In genomic region chr1:193230935-193231334, GRCm38 (mm10) we compare ENCODE assay signal across 21 mouse cellular contexts. TPM values are rescaled to one million over a fixed set of nuclear protein-coding genes. Genes with fewer than 3 reads are reported as not detected.
DNase-seq lines count a peak whose midpoint lies in the region; ATAC-seq and TF ChIP-seq lines count a peak whose summit lies in the region.
"Had no signal": no experiment of that assay in that cellular context is flagged by ENCODE, and none has a peak within 500 bp of the region (broad histone marks: within the 10 kb centered on the region; RNA-seq: fewer than 3 reads in every experiment).

No protein-coding gene starts in this region.

- no peak overlapping the region for H3K4me3 ChIP-seq in kidney, embryonic 14.5 days (ENCODE audit: low read length)
- no peak overlapping the region for H3K4me3 ChIP-seq in lung, postnatal 0 days (ENCODE audit: low read depth, low read length)
- H3K4me3 ChIP-seq: heart, embryonic 13.5 days; hindbrain, embryonic 10.5 days; midbrain, embryonic 15.5 days; neural tube, embryonic 13.5 days had no signal

- TF ChIP-seq EP300 in lung, postnatal 0 days (IDR thresholded peaks at IDR 0.05), result peak; percentile 56; the same call in 1 of the 2 replicates

- no peaks in the 10 kb centered on the region for H3K36me3 ChIP-seq in kidney, embryonic 14.5 days (ENCODE audit: control insufficient read depth, insufficient read depth, low read length)
- H3K36me3 ChIP-seq in lung, postnatal 0 days (ENCODE audit: insufficient read depth, low read length), result no peaks in the 10 kb centered on the region
- H3K36me3 ChIP-seq: heart, embryonic 13.5 days; hindbrain, embryonic 10.5 days; midbrain, embryonic 15.5 days; neural tube, embryonic 13.5 days had no signal

- H3K27me3 ChIP-seq in kidney, embryonic 14.5 days (ENCODE audit: control insufficient read depth, insufficient read depth, low read length), result no peaks in the 10 kb centered on the region
- H3K27me3 ChIP-seq in lung, postnatal 0 days (replicated peaks; ENCODE audit: insufficient read depth, low read length), result no peaks in the 10 kb centered on the region
- H3K27me3 ChIP-seq: heart, embryonic 13.5 days; midbrain, embryonic 15.5 days; neural tube, embryonic 13.5 days; Patski had no signal

- 0 out of 2 replicates have a peak, but pooled peaks have one; percentile 18 for ATAC-seq in kidney, embryonic 14.5 days (ENCODE audit: low FRiP score, low TSS enrichment)
- peak; percentile 68 for ATAC-seq in lung, postnatal 0 days
- peak; percentile 93 for ATAC-seq in common myeloid progenitor, adult 5-6 weeks (replicated peaks; ENCODE audit: low read depth, poor library complexity, severe bottlenecking)
- ATAC-seq in megakaryocyte-erythroid progenitor cell, adult 5-6 weeks (replicated peaks; ENCODE audit: low FRiP score, low TSS enrichment, poor library complexity, severe bottlenecking), result peak; percentile 52; the same call in 1 of the 2 replicates
- ATAC-seq: forebrain, embryonic 16.5 days; midbrain, embryonic 15.5 days; Patski had no signal

- DNase-seq in kidney, adult 8-10 months, result no peak
- peak; percentile 22 for DNase-seq in lung, postnatal 0 days (ENCODE audit: low spot score)
- DNase-seq in lung, adult 18-20 months, result no peak
- no peak for DNase-seq in embryo, embryonic 9.5 days (ENCODE audit: extremely low spot score)
- no peak for DNase-seq in MN1 (ENCODE audit: low spot score)
- DNase-seq: cerebellum, adult 11 months; gastrocnemius, postnatal 25 days; layer of hippocampus, postnatal 36 days; left cerebral cortex, postnatal 4 days; lung, postnatal 36 days; spleen, adult 18-20 months had no signal

- no peak for TF ChIP-seq CTCF in lung, postnatal 0 days (IDR thresholded peaks at IDR 0.05)

- no peak overlapping the region for H3K4me2 ChIP-seq in kidney, embryonic 14.5 days (replicated peaks; ENCODE audit: low read depth, low read length)
- H3K4me2 ChIP-seq in lung, postnatal 0 days (replicated peaks; ENCODE audit: low read depth, low read length), result no peak overlapping the region
- H3K4me2 ChIP-seq: heart, embryonic 13.5 days; midbrain, embryonic 15.5 days; neural tube, embryonic 13.5 days had no signal

- 35% methylated on average over 5 of the region's 5 CpGs for WGBS in kidney, embryonic 14.5 days
- 25% methylated on average over 4 of the region's 5 CpGs for WGBS in lung, postnatal 0 days

- 0 out of 2 replicates have a peak, but pooled peaks cover 4% of the 10 kb centered on the region for H3K4me1 ChIP-seq in kidney, embryonic 14.5 days (ENCODE audit: control insufficient read depth, insufficient read depth, low read length)
- H3K4me1 ChIP-seq in lung, postnatal 0 days (ENCODE audit: insufficient read depth, low read depth, low read length), result peaks cover 7% of the 10 kb centered on the region; the same call in 1 of the 2 replicates
- H3K4me1 ChIP-seq: hindbrain, embryonic 10.5 days; midbrain, embryonic 15.5 days; neural tube, embryonic 13.5 days had no signal

- peak overlapping the region; percentile 38; the same call in 1 of the 2 replicates for H3K27ac ChIP-seq in kidney, embryonic 14.5 days (ENCODE audit: low read depth, low read length)
- H3K27ac ChIP-seq in lung, postnatal 0 days (ENCODE audit: low read length), result no peak overlapping the region
- H3K27ac ChIP-seq: heart, embryonic 13.5 days; hindbrain, embryonic 10.5 days; midbrain, embryonic 15.5 days; neural tube, embryonic 13.5 days; stomach, postnatal 0 days had no signal

- no peaks in the 10 kb centered on the region for H3K9me3 ChIP-seq in kidney, embryonic 14.5 days (ENCODE audit: control insufficient read depth, low read length)
- H3K9me3 ChIP-seq in lung, postnatal 0 days (ENCODE audit: low read length), result no peaks in the 10 kb centered on the region
- H3K9me3 ChIP-seq: heart, embryonic 13.5 days; hindbrain, embryonic 10.5 days; midbrain, embryonic 15.5 days; neural tube, embryonic 13.5 days had no signal

- H3K9ac ChIP-seq in kidney, embryonic 14.5 days (ENCODE audit: low read depth, low read length), result no peak overlapping the region
- H3K9ac ChIP-seq in lung, postnatal 0 days (replicated peaks; ENCODE audit: low read depth), result no peak overlapping the region
- H3K9ac ChIP-seq: heart, embryonic 13.5 days; midbrain, embryonic 15.5 days; neural tube, embryonic 13.5 days had no signal

RNA-seq across cellular contexts. Expression of gene Lamb3, which starts 23.4 kb away (rescaled TPM):
- polyA plus RNA-seq in kidney, embryonic 14.5 days (2014; fragmentation: Nextera tagmentation; extraction: Ambion mirVana), result 0.29 and 0.49 TPM in 2 replicates
- 62.8 and 63.1 TPM in 2 replicates for polyA plus RNA-seq in lung, postnatal 0 days (2015; fragmentation: Nextera tagmentation; extraction: Ambion mirVana)
- total RNA-seq in common myeloid progenitor, adult 5-6 weeks (2017), result 0.39 and 2.1 TPM in 2 replicates
- total RNA-seq in megakaryocyte-erythroid progenitor cell, adult 5-6 weeks (2014; fragmentation: Nextera tagmentation), result 0.42 TPM in 1 of 2 replicates, not detected in the other
- not detected in 2 replicates for total RNA-seq in megakaryocyte-erythroid progenitor cell, adult 5-6 weeks (2017)

RNA-seq across cellular contexts. Expression of gene Traf3ip3, which starts 29.4 kb away (rescaled TPM):
- polyA plus RNA-seq in kidney, embryonic 14.5 days (2014; fragmentation: Nextera tagmentation; extraction: Ambion mirVana), result 0.50 and 1.6 TPM in 2 replicates
- polyA plus RNA-seq in lung, postnatal 0 days (2015; fragmentation: Nextera tagmentation; extraction: Ambion mirVana), result 3.0 and 3.6 TPM in 2 replicates
- total RNA-seq in common myeloid progenitor, adult 5-6 weeks (2017), result 36.7 and 65.1 TPM in 2 replicates
- total RNA-seq in megakaryocyte-erythroid progenitor cell, adult 5-6 weeks (2014; fragmentation: Nextera tagmentation), result 16.3 and 37.9 TPM in 2 replicates
- 2.8 and 12.9 TPM in 2 replicates for total RNA-seq in megakaryocyte-erythroid progenitor cell, adult 5-6 weeks (2017)
- polyA plus RNA-seq: Patski had no signal

RNA-seq across cellular contexts. Expression of gene Hsd11b1, which starts 32.9 kb away (rescaled TPM):
- polyA plus RNA-seq in kidney, embryonic 14.5 days (2014; fragmentation: Nextera tagmentation; extraction: Ambion mirVana), result 0.46 and 1.6 TPM in 2 replicates
- polyA plus RNA-seq in lung, postnatal 0 days (2015; fragmentation: Nextera tagmentation; extraction: Ambion mirVana), result 184 and 200 TPM in 2 replicates
- 1.4 TPM in 1 of 2 replicates, not detected in the other for total RNA-seq in common myeloid progenitor, adult 5-6 weeks (2017)
- total RNA-seq in megakaryocyte-erythroid progenitor cell, adult 5-6 weeks (2014; fragmentation: Nextera tagmentation), result not detected in 2 replicates
- 0.91 TPM in 1 of 2 replicates, not detected in the other for total RNA-seq in megakaryocyte-erythroid progenitor cell, adult 5-6 weeks (2017)
- polyA plus RNA-seq: hindbrain, embryonic 10.5 days; midbrain, embryonic 15.5 days; neural tube, embryonic 13.5 days had no signal

RNA-seq across cellular contexts. Expression of gene G0s2, which starts 42.1 kb away (rescaled TPM):
- 17.9 and 26.5 TPM in 2 replicates for polyA plus RNA-seq in kidney, embryonic 14.5 days (2014; fragmentation: Nextera tagmentation; extraction: Ambion mirVana)
- 185 and 216 TPM in 2 replicates for polyA plus RNA-seq in lung, postnatal 0 days (2015; fragmentation: Nextera tagmentation; extraction: Ambion mirVana)
- total RNA-seq in common myeloid progenitor, adult 5-6 weeks (2017), result 0.29 and 3.4 TPM in 2 replicates
- 1.2 TPM in 1 of 2 replicates, not detected in the other for total RNA-seq in megakaryocyte-erythroid progenitor cell, adult 5-6 weeks (2014; fragmentation: Nextera tagmentation)
- not detected in 2 replicates for total RNA-seq in megakaryocyte-erythroid progenitor cell, adult 5-6 weeks (2017)
- polyA plus RNA-seq: Patski had no signal

Comparison
In these comparisons a context has a peak if more than half of its experiments do, and no peak if none do; other contexts are left out.
1. ATAC-seq: peak in every context shown above with its lines; median percentile 93 in common myeloid progenitor, adult 5-6 weeks; 68 in lung, postnatal 0 days; 52 in megakaryocyte-erythroid progenitor cell, adult 5-6 weeks; 18 in kidney, embryonic 14.5 days.